Mouse (Mus musculus) midbrain, embryonic 13.5 days (tissue): Measurements from ENCODE around the gene Dusp5. TPM values are rescaled to one million over a fixed set of nuclear protein-coding genes. Genes with fewer than 3 reads are reported as not detected.
A peak's percentile ranks its signal among the peaks of the same experiment; 100 is the strongest.
"Not testable (repeated sequence)": the region's sequence is repeated elsewhere in the genome, so short reads cannot be mapped to it uniquely, and the experiment has no call there.

Experiments used
- ATAC-seq: fragments of 200-750 bp; cut with Nextera tagmentation; 2 replicates; pipeline ENCODE4 v1.8.0; 2017; ENCODE audit warnings: mild to moderate bottlenecking, moderate TSS enrichment, moderate library complexity
- H3K27ac ChIP-seq: fragments of 300-500 bp; sonication (generic); 2 replicates; pipeline ENCODE4 v1.5.1; 2015; ENCODE audit warnings: inconsistent platforms, mild to moderate bottlenecking, moderate library complexity
- H3K27me3 ChIP-seq: fragments of 300-500 bp; sonication (generic); 2 replicates; pipeline ENCODE4 v1.6.1; 2015; ENCODE audit warnings: mild to moderate bottlenecking, inconsistent platforms
- H3K36me3 ChIP-seq: fragments of 300-500 bp; sonication (generic); 2 replicates; pipeline ENCODE4 v1.6.1; 2015; ENCODE audit warnings: mild to moderate bottlenecking, inconsistent platforms
- H3K4me1 ChIP-seq: fragments of 300-500 bp; sonication (generic); replicated peaks from 2 replicates; pipeline ENCODE4 v1.6.1; 2015; ENCODE audit warnings: inconsistent platforms
- H3K4me2 ChIP-seq: fragments of 300-500 bp; sonication (generic); replicated peaks from 2 replicates; pipeline ENCODE4 v1.6.1; 2015; ENCODE audit warnings: moderate library complexity, mild to moderate bottlenecking, inconsistent platforms
- H3K4me3 ChIP-seq: fragments of 300-500 bp; sonication (generic); replicated peaks from 2 replicates; pipeline ENCODE4 v1.5.1; 2015; ENCODE audit warnings: mild to moderate bottlenecking, inconsistent platforms
- H3K9ac ChIP-seq: fragments of 300-500 bp; sonication (generic); replicated peaks from 2 replicates; pipeline ENCODE4 v1.6.1; 2015; ENCODE audit warnings: mild to moderate bottlenecking, inconsistent platforms
- H3K9me3 ChIP-seq: fragments of 300-500 bp; sonication (generic); 2 replicates; pipeline ENCODE4 v1.6.1; 2016; ENCODE audit warnings: mild to moderate bottlenecking, inconsistent platforms
- WGBS: fragments of 180-500 bp; shearing (Covaris S2); methylation state at CpG from one replicate; pipeline ENCODE4 v1.1.7; 2015; 5-methylcytosine and 5-hydroxymethylcytosine counted together
- polyA plus RNA-seq: library from polyadenylated mRNA; unstranded; fragments of >200 nt; fragmentation: Nextera tagmentation; extraction: Ambion mirVana; gene quantifications from 2 replicates; pipeline ENCODE4 v1.2.1, GENCODE M21; 2015

The Dusp5 gene
- polyA plus RNA-seq, 1 experiment from 2014 or later: 1.2 TPM

GRCm38 (mm10) chr19:53572607-53573006, 43.7 kb downstream of the Dusp5 start:
- no peak overlapping the region for H3K4me2 ChIP-seq
- H3K36me3 ChIP-seq: no peaks in the 10 kb centered on the region
- no peak overlapping the region for H3K27ac ChIP-seq
- no peaks in the 10 kb centered on the region for H3K9me3 ChIP-seq
- H3K9ac ChIP-seq: no peak overlapping the region
- H3K4me3 ChIP-seq: no peak overlapping the region
- WGBS: 87% methylated on average over 12 of the region's 12 CpGs
- H3K27me3 ChIP-seq: no peaks in the 10 kb centered on the region
- peaks cover 9% of the 10 kb centered on the region; the same call in 1 of the 2 replicates for H3K4me1 ChIP-seq
- ATAC-seq: no peak

- no peak overlapping the region for H3K4me2 ChIP-seq
- H3K4me3 ChIP-seq: no peak overlapping the region
- ATAC-seq: no peak
- 94% methylated on average over 3 of the region's 3 CpGs for WGBS
- no peaks in the 10 kb centered on the region for H3K36me3 ChIP-seq
- H3K27ac ChIP-seq: no peak overlapping the region
- H3K27me3 ChIP-seq: no peaks in the 10 kb centered on the region
- peaks cover 6% of the 10 kb centered on the region; the same call in 1 of the 2 replicates for H3K4me1 ChIP-seq
- no peaks in the 10 kb centered on the region for H3K9me3 ChIP-seq
- H3K9ac ChIP-seq: no peak overlapping the region
Measured at GRCm38 (mm10) chr19:53573151-53573550, 44.2 kb downstream of the Dusp5 start.

GRCm38 (mm10) chr19:53574131-53574530, 45.2 kb downstream of the Dusp5 start:
- Histone ChIP-seq H3K27me3 (no peaks in the 10 kb centered on the region), H3K9me3 (no peaks in the 10 kb centered on the region), H3K4me1 (peaks cover 10% of the 10 kb centered on the region; the same call in 1 of the 2 replicates), H3K36me3 (no peaks in the 10 kb centered on the region), H3K4me3 (no peak overlapping the region), H3K4me2 (no peak overlapping the region), H3K27ac (no peak overlapping the region), H3K9ac (no peak overlapping the region)
- 42% methylated on average over 8 of the region's 8 CpGs for WGBS
- no peak for ATAC-seq

- no peak for ATAC-seq
- Histone ChIP-seq H3K9me3 (no peaks in the 10 kb centered on the region), H3K36me3 (no peaks in the 10 kb centered on the region), H3K4me1 (peaks cover 10% of the 10 kb centered on the region; the same call in 1 of the 2 replicates), H3K27me3 (no peaks in the 10 kb centered on the region), H3K4me3 (no peak overlapping the region), H3K27ac (no peak overlapping the region), H3K4me2 (no peak overlapping the region), H3K9ac (no peak overlapping the region)
- 89% methylated on average over 7 of the region's 7 CpGs for WGBS
Measured at GRCm38 (mm10) chr19:53574546-53574945, 45.6 kb downstream of the Dusp5 start.

GRCm38 (mm10) chr19:53575296-53576010, 46.5 kb downstream of the Dusp5 start:
- no peak for ATAC-seq
- WGBS: 83% methylated on average over 4 of the region's 4 CpGs
- no peak overlapping the region for H3K27ac ChIP-seq
- H3K4me1 ChIP-seq: peaks cover 10% of the 10 kb centered on the region; the same call in 1 of the 2 replicates
- no peak overlapping the region for H3K4me2 ChIP-seq
- H3K9ac ChIP-seq: no peak overlapping the region
- H3K36me3 ChIP-seq: no peaks in the 10 kb centered on the region
- H3K9me3 ChIP-seq: no peaks in the 10 kb centered on the region
- H3K4me3 ChIP-seq: no peak overlapping the region
- H3K27me3 ChIP-seq: no peaks in the 10 kb centered on the region

GRCm38 (mm10) chr19:53576061-53576460, 47.2 kb downstream of the Dusp5 start:
- Histone ChIP-seq H3K9ac (no peak overlapping the region), H3K9me3 (no peaks in the 10 kb centered on the region), H3K4me2 (no peak overlapping the region), H3K27ac (no peak overlapping the region), H3K27me3 (no peaks in the 10 kb centered on the region), H3K4me1 (peaks cover 10% of the 10 kb centered on the region; the same call in 1 of the 2 replicates), H3K4me3 (no peak overlapping the region), H3K36me3 (no peaks in the 10 kb centered on the region)
- ATAC-seq: no peak
- WGBS: 86% methylated on average over 7 of the region's 7 CpGs

- ATAC-seq: no peak
- WGBS: 40% methylated on average over 11 of the region's 11 CpGs
- Histone ChIP-seq H3K36me3 (no peaks in the 10 kb centered on the region), H3K4me1 (peaks cover 10% of the 10 kb centered on the region; the same call in 1 of the 2 replicates), H3K4me3 (no peak overlapping the region), H3K9me3 (no peaks in the 10 kb centered on the region), H3K4me2 (no peak overlapping the region), H3K9ac (peak overlapping the region; percentile 19; the same call in 1 of the 2 replicates), H3K27me3 (no peaks in the 10 kb centered on the region), H3K27ac (no peak overlapping the region)
Measured at GRCm38 (mm10) chr19:53577025-53577800, 48.3 kb downstream of the Dusp5 start.

- Histone ChIP-seq H3K36me3 (no peaks in the 10 kb centered on the region), H3K27me3 (no peaks in the 10 kb centered on the region), H3K27ac (no peak overlapping the region), H3K9ac (no peak overlapping the region), H3K4me3 (no peak overlapping the region), H3K4me2 (no peak overlapping the region), H3K9me3 (0 out of 2 replicates have a peak, but pooled peaks cover under 1% of the 10 kb centered on the region), H3K4me1 (peaks cover 10% of the 10 kb centered on the region; the same call in 1 of the 2 replicates)
- peak; percentile 76 for ATAC-seq
- WGBS: 14% methylated on average over 8 of the region's 8 CpGs
Measured at GRCm38 (mm10) chr19:53578597-53579252, 49.8 kb downstream of the Dusp5 start.

- not testable (repeated sequence) for H3K4me1 ChIP-seq, H3K36me3 ChIP-seq, H3K9ac ChIP-seq, H3K4me3 ChIP-seq, ATAC-seq, H3K27me3 ChIP-seq, H3K27ac ChIP-seq, H3K4me2 ChIP-seq
- peaks cover 16% of the 10 kb centered on the region for H3K9me3 ChIP-seq
- WGBS: 91% methylated on average over 8 of the region's 8 CpGs
Measured at GRCm38 (mm10) chr19:53580271-53580670, 51.4 kb downstream of the Dusp5 start.

- not testable (repeated sequence) for H3K9ac ChIP-seq, H3K27me3 ChIP-seq, H3K4me2 ChIP-seq, H3K36me3 ChIP-seq, H3K4me1 ChIP-seq, H3K4me3 ChIP-seq, ATAC-seq, H3K27ac ChIP-seq
- WGBS: 92% methylated on average over 3 of the region's 3 CpGs
- H3K9me3 ChIP-seq: peaks cover 27% of the 10 kb centered on the region
Measured at GRCm38 (mm10) chr19:53587686-53588085, 58.8 kb downstream of the Dusp5 start.

- WGBS: 95% methylated on average over 7 of the region's 7 CpGs
- H3K9ac ChIP-seq, H3K4me2 ChIP-seq, H3K4me1 ChIP-seq, ATAC-seq, H3K27me3 ChIP-seq, H3K27ac ChIP-seq, H3K36me3 ChIP-seq, H3K4me3 ChIP-seq: not testable (repeated sequence)
- H3K9me3 ChIP-seq: peaks cover 24% of the 10 kb centered on the region
Measured at GRCm38 (mm10) chr19:53588968-53589367, 60.1 kb downstream of the Dusp5 start, which contains the start of gene Nutf2-ps1. Gene Nutf2-ps1, minus strand, starts transcription at chr19:53589068.
